Mouse (Mus musculus) spleen, adult 2 months (tissue): ENCODE results near the gene Nbea.
"Not testable (repeated sequence)": the region's sequence is repeated elsewhere in the genome, so short reads cannot be mapped to it uniquely, and the experiment has no call there.

ENCODE experiments used
- CTCF ChIP-seq: fragments of 200-500 bp; IDR thresholded peaks from 2 replicates; pipeline ENCODE4 v1.5.1; 2011; ENCODE audit warnings: mild to moderate bottlenecking, inconsistent platforms; ENCODE audit not compliant: insufficient read depth, insufficient read length, insufficient replicate concordance; ENCODE audit errors: extremely low read depth
- POLR2A ChIP-seq: fragments of 200-500 bp; IDR thresholded peaks from 2 replicates; pipeline ENCODE4 v1.6.1; 2011; ENCODE audit warnings: low read depth, low read length, inconsistent platforms

DNA sequence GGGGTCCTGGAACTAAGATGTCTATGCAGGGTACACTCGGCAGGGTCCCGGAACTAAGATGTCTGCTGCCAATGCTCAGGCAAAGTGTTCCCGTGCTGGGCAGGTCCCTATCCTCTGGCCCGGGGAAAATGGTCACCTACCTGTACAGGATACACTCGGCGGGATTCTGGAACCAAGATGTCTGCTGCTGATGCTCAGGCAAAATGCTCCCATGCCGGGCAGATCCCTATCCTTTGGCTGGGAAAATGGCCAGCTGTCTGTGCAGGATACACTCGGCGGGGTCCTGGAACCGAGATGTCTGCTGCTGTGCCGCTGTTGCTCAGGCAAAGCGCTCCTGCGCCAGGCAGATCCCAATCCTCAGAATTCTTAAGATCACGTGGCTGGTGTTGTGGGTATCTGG is 206.5 kb downstream of the Nbea start:
- TF ChIP-seq POLR2A, CTCF: not testable (repeated sequence)
